Mouse (Mus musculus) lung, embryonic 14.5 days (tissue): ENCODE measurements around the gene Krt6a. TPM values are rescaled to one million over a fixed set of nuclear protein-coding genes. Genes with fewer than 3 reads are reported as not detected.

Experiments
- ATAC-seq: fragments of 200-750 bp; cut with Nextera tagmentation; 2 replicates; pipeline ENCODE4 v1.8.0; 2017; ENCODE audit warnings: mild to moderate bottlenecking, moderate TSS enrichment, moderate library complexity; ENCODE audit not compliant: insufficient read depth
- DNase-seq: peaks from one replicate; pipeline ENCODE4 v3.0.0-alpha.2; 2015
- H3K27ac ChIP-seq: fragments of 300-500 bp; sonication (generic); 2 replicates; pipeline ENCODE4 v1.5.1; 2014; ENCODE audit warnings: low read depth, mild to moderate bottlenecking, moderate library complexity
- H3K27me3 ChIP-seq: fragments of 300-500 bp; sonication (generic); 2 replicates; pipeline ENCODE4 v1.6.1; 2014; ENCODE audit warnings: low read length, control low read depth; ENCODE audit not compliant: insufficient read depth
- H3K36me3 ChIP-seq: fragments of 300-500 bp; sonication (generic); 2 replicates; pipeline ENCODE4 v1.6.1; 2014; ENCODE audit warnings: control low read depth; ENCODE audit not compliant: insufficient read depth
- H3K4me1 ChIP-seq: fragments of 300-500 bp; sonication (generic); 2 replicates; pipeline ENCODE4 v1.6.1; 2014; ENCODE audit warnings: antibody characterized with exemption, control low read depth; ENCODE audit not compliant: insufficient read depth
- H3K4me2 ChIP-seq: fragments of 300-500 bp; sonication (generic); 2 replicates; pipeline ENCODE4 v1.6.1; 2014; ENCODE audit warnings: mild to moderate bottlenecking
- H3K4me3 ChIP-seq: fragments of 300-500 bp; sonication (generic); 2 replicates; pipeline ENCODE4 v1.5.1; 2014; ENCODE audit warnings: low read depth, low read length
- H3K9ac ChIP-seq: fragments of 300-500 bp; sonication (generic); 2 replicates; pipeline ENCODE4 v1.6.1; 2014
- H3K9me3 ChIP-seq: fragments of 300-500 bp; sonication (generic); 2 replicates; pipeline ENCODE4 v1.6.1; 2016; ENCODE audit warnings: low read depth, low read length, control low read depth
- CTCF ChIP-seq: IDR thresholded peaks from 2 replicates; pipeline ENCODE4 v1.5.1; 2016; ENCODE audit warnings: antibody characterized with exemption, low read depth
- WGBS: fragments of 180-500 bp; shearing (Covaris S2); extraction: QIAGEN DNeasy Blood & Tissue Kit; methylation state at CpG from one replicate; pipeline ENCODE4 v1.1.7; 2014; 5-methylcytosine and 5-hydroxymethylcytosine counted together
- polyA plus RNA-seq: library from polyadenylated mRNA; unstranded; fragments of >200 nt; fragmentation: Nextera tagmentation; extraction: Ambion mirVana; gene quantifications from 2 replicates; pipeline ENCODE4 v1.2.1, GENCODE M21; 2014

Gene Krt6a
- not detected in 2 replicates for polyA plus RNA-seq

DNA sequence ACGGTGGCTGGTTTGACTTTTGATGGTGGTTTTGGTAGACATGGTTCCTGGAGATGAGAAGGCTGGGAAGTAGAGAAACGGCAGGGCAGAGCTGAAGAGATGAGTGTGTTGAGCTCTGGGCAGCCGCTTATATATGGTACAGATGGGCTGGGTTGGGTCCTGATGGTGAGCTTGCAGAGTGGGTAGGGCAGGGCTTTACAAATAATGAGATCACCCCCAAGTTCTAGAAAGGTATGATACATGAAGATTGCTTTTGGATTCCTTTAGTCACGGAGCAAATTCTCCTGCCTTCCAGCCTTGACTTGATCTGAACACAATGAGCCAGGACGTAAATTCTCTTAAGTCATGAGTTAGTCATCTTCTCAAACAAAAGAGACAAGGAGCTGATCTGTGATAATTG is at the start of gene Krt6a:
Gene Krt6a (minus strand): TSS at position 101 of the 400 bp plus-strand sequence.
- Histone ChIP-seq H3K36me3 (no peaks in the 10 kb centered on the region), H3K27ac (no peak within 1 kb of the TSS), H3K4me3 (no peak within 1 kb of the TSS), H3K27me3 (no peaks in the 10 kb centered on the region), H3K4me1 (no peaks in the 10 kb centered on the region), H3K4me2 (no peak within 1 kb of the TSS), H3K9ac (no peak within 1 kb of the TSS), H3K9me3 (no peaks in the 10 kb centered on the region)
- TF ChIP-seq CTCF: no peak
- WGBS: 77% methylated on average over 5 of the region's 5 CpGs
- DNase-seq (no peak), ATAC-seq (no peak)

DNA sequence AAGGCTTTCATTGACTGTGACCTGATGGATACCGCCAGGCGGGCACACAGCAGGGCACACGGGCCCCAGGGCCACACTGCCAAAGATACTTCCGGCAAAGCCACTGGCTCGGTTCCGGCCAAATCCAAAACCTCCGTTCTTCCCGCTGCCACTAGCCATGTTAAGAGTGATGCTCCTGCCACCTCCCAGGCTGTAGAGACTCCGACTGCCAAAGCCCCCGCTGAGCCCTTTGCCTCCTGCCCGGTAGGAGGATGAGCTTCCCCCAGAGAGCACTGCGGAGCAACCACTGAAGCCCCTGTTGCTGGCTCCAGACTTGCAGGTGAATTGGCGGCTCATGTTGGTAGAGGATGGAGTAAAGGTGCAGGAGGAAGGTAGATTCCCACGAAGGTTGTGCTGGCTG is 48.6 kb upstream of the Krt6a start, which contains the start of gene Krt71:
Gene Krt71 (minus strand): TSS at position 399 of the 400 bp plus-strand sequence.
- H3K4me2 ChIP-seq: no peak within 1 kb of the TSS
- ATAC-seq (no peak), DNase-seq (no peak)
- WGBS: 49% methylated on average over 14 of the region's 14 CpGs
- H3K4me3 ChIP-seq: no peak within 1 kb of the TSS
- no peak within 1 kb of the TSS for H3K9ac ChIP-seq
- no peak for TF ChIP-seq CTCF
- H3K9me3 ChIP-seq: no peaks in the 10 kb centered on the region
- no peaks in the 10 kb centered on the region for H3K4me1 ChIP-seq
- no peaks in the 10 kb centered on the region for H3K27me3 ChIP-seq
- H3K27ac ChIP-seq: no peak within 1 kb of the TSS
- no peaks in the 10 kb centered on the region for H3K36me3 ChIP-seq

DNA sequence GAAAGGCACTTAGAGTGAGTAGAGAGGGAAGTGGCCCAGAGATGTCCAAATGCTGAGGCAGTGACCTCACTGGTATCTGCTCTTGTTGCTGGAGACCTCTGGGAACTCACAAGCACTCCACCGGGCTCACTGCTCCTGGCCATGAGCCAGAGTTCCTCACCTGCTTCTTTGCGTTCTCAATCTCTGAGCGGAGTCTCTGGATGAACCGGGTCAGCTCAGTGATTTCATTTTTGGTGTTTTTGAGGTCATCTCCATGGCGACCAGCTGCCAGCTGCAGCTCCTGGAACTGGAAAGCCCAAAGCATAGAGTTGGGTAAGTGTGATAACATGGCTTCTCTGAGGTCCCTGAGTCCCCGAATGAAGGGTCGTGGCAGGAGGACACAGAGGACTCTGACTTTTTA is 43.7 kb upstream of the Krt6a start:
- H3K9ac ChIP-seq: no peak overlapping the region
- H3K27me3 ChIP-seq: no peaks in the 10 kb centered on the region
- no peak for TF ChIP-seq CTCF
- no peak overlapping the region for H3K4me3 ChIP-seq
- no peak overlapping the region for H3K4me2 ChIP-seq
- H3K9me3 ChIP-seq: no peaks in the 10 kb centered on the region
- 58% methylated on average over 7 of the region's 7 CpGs for WGBS
- H3K27ac ChIP-seq: no peak overlapping the region
- no peaks in the 10 kb centered on the region for H3K36me3 ChIP-seq
- no peak for ATAC-seq
- peak; percentile 13 for DNase-seq
- no peaks in the 10 kb centered on the region for H3K4me1 ChIP-seq

DNA sequence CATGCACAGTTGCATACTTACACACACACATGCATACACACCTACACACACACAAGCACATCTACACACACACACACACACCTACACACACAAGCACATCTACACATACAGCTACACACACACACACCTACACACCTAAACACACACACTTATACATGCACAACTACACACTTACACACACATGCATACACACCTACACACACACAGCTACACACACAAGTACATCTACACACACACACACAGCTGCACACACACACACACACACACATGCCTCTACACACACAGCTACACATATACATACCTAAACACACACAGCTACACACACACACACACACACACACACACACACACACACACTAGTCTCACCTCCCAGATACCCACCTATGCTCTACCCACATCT is 36.5 kb upstream of the Krt6a start:
- H3K4me1 ChIP-seq: no peaks in the 10 kb centered on the region
- H3K27me3 ChIP-seq: no peaks in the 10 kb centered on the region
- no peaks in the 10 kb centered on the region for H3K9me3 ChIP-seq
- no peak for ATAC-seq
- no peaks in the 10 kb centered on the region for H3K36me3 ChIP-seq
- TF ChIP-seq CTCF: no peak
- H3K4me2 ChIP-seq: no peak overlapping the region
- no peak overlapping the region for H3K4me3 ChIP-seq
- no peak for DNase-seq
- no peak overlapping the region for H3K9ac ChIP-seq
- H3K27ac ChIP-seq: no peak overlapping the region

DNA sequence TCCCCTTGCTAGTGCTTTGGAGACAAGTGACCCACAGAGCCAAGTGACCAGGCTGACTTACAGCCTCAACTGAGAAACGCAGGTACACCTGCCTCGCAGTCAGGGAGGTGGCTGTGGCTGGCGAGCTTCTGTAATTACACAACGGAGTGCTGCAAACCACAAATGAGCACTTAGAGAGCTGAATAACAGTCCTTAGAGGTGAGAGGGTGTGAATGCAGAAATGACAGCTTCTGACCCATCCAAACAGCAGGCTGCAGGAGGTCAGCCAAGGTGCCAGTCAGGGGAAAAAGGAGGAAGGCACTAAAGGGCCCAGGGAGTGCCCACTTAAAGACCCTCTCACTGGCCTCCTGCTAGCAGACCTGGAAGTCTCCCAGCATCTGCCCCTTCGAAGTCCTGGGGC is 30.6 kb upstream of the Krt6a start:
- Histone ChIP-seq H3K4me1 (no peaks in the 10 kb centered on the region), H3K36me3 (no peaks in the 10 kb centered on the region), H3K9me3 (no peaks in the 10 kb centered on the region), H3K9ac (no peak overlapping the region), H3K4me3 (no peak overlapping the region), H3K27me3 (no peaks in the 10 kb centered on the region), H3K4me2 (no peak overlapping the region), H3K27ac (no peak overlapping the region)
- WGBS: 41% methylated on average over 5 of the region's 5 CpGs
- ATAC-seq: no peak
- TF ChIP-seq CTCF: no peak
- DNase-seq: no peak

DNA sequence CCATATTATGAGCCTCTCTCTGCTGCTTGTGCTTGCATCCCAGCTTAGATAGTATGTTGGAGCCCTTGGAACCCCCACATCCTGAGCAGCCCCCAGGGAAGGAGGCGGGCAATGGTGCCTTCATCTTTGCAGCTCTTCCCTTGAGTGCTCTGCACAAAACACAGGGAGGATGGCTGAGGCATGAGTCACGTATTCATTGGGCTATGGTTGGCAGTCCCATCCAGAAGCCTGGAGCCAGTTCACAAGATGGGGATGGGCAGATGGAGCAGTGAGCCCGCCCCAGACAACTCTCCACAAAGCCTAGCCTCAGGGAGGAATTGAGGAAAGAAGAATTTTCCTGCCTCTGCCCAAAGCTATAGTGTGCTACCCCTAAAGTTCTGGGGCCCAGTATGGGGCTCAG is 21.7 kb upstream of the Krt6a start:
- Histone ChIP-seq H3K4me1 (no peaks in the 10 kb centered on the region), H3K4me2 (no peak overlapping the region), H3K27me3 (no peaks in the 10 kb centered on the region), H3K27ac (no peak overlapping the region), H3K36me3 (no peaks in the 10 kb centered on the region), H3K4me3 (no peak overlapping the region), H3K9ac (no peak overlapping the region), H3K9me3 (no peaks in the 10 kb centered on the region)
- WGBS: 72% methylated on average over 3 of the region's 3 CpGs
- TF ChIP-seq CTCF: no peak
- DNase-seq: no peak
- no peak for ATAC-seq

DNA sequence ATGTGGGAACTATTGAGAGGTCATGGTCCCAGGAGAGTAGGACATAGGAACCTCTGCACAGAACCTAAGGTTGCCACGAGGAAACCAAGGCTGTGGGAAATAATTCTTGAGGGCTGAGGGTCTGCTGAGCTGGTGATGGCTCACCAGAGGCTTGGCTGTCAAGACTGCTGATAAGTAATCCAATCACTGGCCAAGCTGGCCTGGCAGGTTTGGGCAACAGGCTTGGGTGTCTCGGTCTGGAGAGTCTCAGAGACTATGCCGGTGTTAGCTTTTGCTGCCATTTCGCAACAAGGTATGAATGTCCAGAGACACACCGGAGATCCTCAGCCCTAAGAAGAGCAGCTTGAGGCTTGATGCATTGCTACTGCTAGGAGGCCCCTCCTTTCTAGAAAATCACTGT is 20.2 kb upstream of the Krt6a start:
- DNase-seq: no peak
- ATAC-seq: no peak
- H3K9me3 ChIP-seq: no peaks in the 10 kb centered on the region
- 53% methylated on average over 5 of the region's 5 CpGs for WGBS
- no peaks in the 10 kb centered on the region for H3K36me3 ChIP-seq
- no peak overlapping the region for H3K9ac ChIP-seq
- no peaks in the 10 kb centered on the region for H3K27me3 ChIP-seq
- no peak overlapping the region for H3K4me3 ChIP-seq
- no peak overlapping the region for H3K27ac ChIP-seq
- no peaks in the 10 kb centered on the region for H3K4me1 ChIP-seq
- H3K4me2 ChIP-seq: no peak overlapping the region
- TF ChIP-seq CTCF: no peak

DNA sequence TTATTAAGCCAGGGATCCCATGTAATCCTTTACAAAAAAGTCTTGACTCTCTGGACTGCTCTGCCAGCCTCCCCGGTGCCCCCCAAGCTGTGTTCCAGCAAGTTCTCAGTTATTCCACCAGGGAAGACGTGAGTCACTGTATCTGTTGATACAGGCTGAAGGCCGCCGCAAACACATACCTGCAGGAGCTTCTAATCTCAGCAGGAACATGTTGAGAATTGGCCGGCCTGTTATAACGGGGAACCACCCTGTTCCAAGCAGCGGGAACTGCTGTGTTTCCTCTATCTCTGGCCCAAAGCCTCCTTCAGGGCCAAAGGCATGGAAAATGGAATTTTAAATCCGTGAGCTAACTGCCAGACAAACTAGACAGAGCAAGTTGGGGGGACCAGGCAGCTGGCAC is 19.6 kb upstream of the Krt6a start:
- DNase-seq (no peak), ATAC-seq (no peak)
- Histone ChIP-seq H3K4me2 (no peak overlapping the region), H3K9ac (no peak overlapping the region), H3K4me3 (no peak overlapping the region), H3K27me3 (no peaks in the 10 kb centered on the region), H3K36me3 (no peaks in the 10 kb centered on the region), H3K9me3 (no peaks in the 10 kb centered on the region), H3K27ac (no peak overlapping the region), H3K4me1 (no peaks in the 10 kb centered on the region)
- TF ChIP-seq CTCF: no peak
- WGBS: 61% methylated on average over 8 of the region's 8 CpGs
